Mouse (Mus musculus) embryonic facial prominence, embryonic 14.5 days (tissue): ENCODE data around the gene Olfr963. TPM values are rescaled to one million over a fixed set of nuclear protein-coding genes. Genes with fewer than 3 reads are reported as not detected.

Experiments
- polyA plus RNA-seq: library from polyadenylated mRNA; unstranded; fragments of >200 nt; fragmentation: Nextera tagmentation; extraction: Ambion mirVana; gene quantifications from 2 replicates; pipeline ENCODE4 v1.2.1, GENCODE M21; 2014

Olfr963 gene
- polyA plus RNA-seq, 1 experiment from 2014 or later: not detected

Other genes with a start within 250 kb of the Olfr963 start
- gene Olfr952, start 240.1 kb upstream of the Olfr963 start, polyA plus RNA-seq: not detected in 2 replicates
- gene Olfr954, start 210.5 kb upstream of the Olfr963 start, polyA plus RNA-seq: not detected in 2 replicates
- gene Olfr955, start 195.3 kb upstream of the Olfr963 start, polyA plus RNA-seq: 0.18 TPM in 1 of 2 replicates, not detected in the other
- gene Olfr44, start 173.2 kb upstream of the Olfr963 start, polyA plus RNA-seq: not detected in 2 replicates
- 0.14 and 0.42 TPM in 2 replicates for gene Olfr957, start 151.4 kb upstream of the Olfr963 start, polyA plus RNA-seq
- gene Olfr958, start 113.2 kb upstream of the Olfr963 start, polyA plus RNA-seq: 0.18 TPM in 1 of 2 replicates, not detected in the other
- gene Olfr959, start 91.6 kb upstream of the Olfr963 start, polyA plus RNA-seq: not detected in 2 replicates
- gene AW551984, start 62.8 kb upstream of the Olfr963 start, polyA plus RNA-seq: 165 and 171 TPM in 2 replicates
- not detected in 2 replicates for gene Olfr148, start 56.5 kb upstream of the Olfr963 start, polyA plus RNA-seq
- not detected in 2 replicates for gene Olfr960, start 45.8 kb upstream of the Olfr963 start, polyA plus RNA-seq
- gene Olfr961, start 22.1 kb upstream of the Olfr963 start, polyA plus RNA-seq: not detected in 2 replicates
- gene Olfr149, start 39.9 kb downstream of the Olfr963 start, polyA plus RNA-seq: not detected in 2 replicates
- gene Olfr965, start 44.1 kb downstream of the Olfr963 start, polyA plus RNA-seq: not detected in 2 replicates
- not detected in 2 replicates for gene Olfr150, start 63.8 kb downstream of the Olfr963 start, polyA plus RNA-seq
- gene Olfr967, start 79.0 kb downstream of the Olfr963 start, polyA plus RNA-seq: not detected in 2 replicates
- not detected in 2 replicates for gene Olfr968, start 116.0 kb downstream of the Olfr963 start, polyA plus RNA-seq
- 0.13 TPM in 1 of 2 replicates, not detected in the other for gene Olfr969, start 123.7 kb downstream of the Olfr963 start, polyA plus RNA-seq
- gene Olfr970, start 141.7 kb downstream of the Olfr963 start, polyA plus RNA-seq: 0.13 TPM in 1 of 2 replicates, not detected in the other
- gene Olfr971, start 169.7 kb downstream of the Olfr963 start, polyA plus RNA-seq: not detected in 2 replicates
- 0.33 TPM in 1 of 2 replicates, not detected in the other for gene Olfr972, start 199.2 kb downstream of the Olfr963 start, polyA plus RNA-seq
- not detected in 2 replicates for gene Olfr229, start 240.1 kb downstream of the Olfr963 start, polyA plus RNA-seq